Mouse (Mus musculus): ENCODE results near the gene Lrrc74a. TPM values are rescaled to one million over a fixed set of nuclear protein-coding genes. Genes with fewer than 3 reads are reported as not detected.

The Lrrc74a gene
- polyA plus RNA-seq, 1 experiment from 2014 or later, result not detected

DNA sequence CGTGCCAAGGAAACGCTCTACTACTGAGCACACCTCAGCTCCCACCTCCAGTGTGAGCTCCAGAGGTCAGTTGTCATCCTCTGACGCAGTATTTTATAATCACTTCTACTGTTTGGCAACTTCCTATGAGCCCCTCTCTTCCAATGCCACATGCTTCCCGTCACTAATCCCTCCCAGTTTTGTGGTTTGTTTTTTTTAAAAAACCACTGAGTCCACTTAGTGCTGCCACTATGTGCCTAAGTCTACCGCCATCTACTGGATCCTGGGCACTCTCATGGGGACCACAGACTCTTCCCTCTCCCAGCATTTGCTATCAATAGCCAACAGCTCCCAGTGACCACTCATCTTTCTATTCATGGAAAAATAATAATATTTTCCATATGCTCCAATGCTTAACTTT is 20.1 kb upstream of the Lrrc74a start:
- Histone ChIP-seq H3K27ac (ENCODE audit: low read length) (no peak overlapping the region), H3K4me2 (ENCODE audit: low read depth, low read length) (no peak overlapping the region), H3K27me3 (ENCODE audit: control insufficient read depth, insufficient read depth, low read length) (no peaks in the 10 kb centered on the region), H3K4me3 (replicated peaks; ENCODE audit: low read length) (no peak overlapping the region), H3K9me3 (replicated peaks; ENCODE audit: control insufficient read depth, low read length) (no peaks in the 10 kb centered on the region), H3K4me1 (ENCODE audit: control insufficient read depth, insufficient read depth, low read length) (no peaks in the 10 kb centered on the region), H3K9ac (ENCODE audit: low read length) (no peak overlapping the region), H3K36me3 (ENCODE audit: control insufficient read depth, insufficient read depth, low read length) (no peaks in the 10 kb centered on the region)
- no peak for ATAC-seq (ENCODE audit: insufficient read depth, low FRiP score)
- 62% methylated on average over 5 of the region's 5 CpGs for WGBS

DNA sequence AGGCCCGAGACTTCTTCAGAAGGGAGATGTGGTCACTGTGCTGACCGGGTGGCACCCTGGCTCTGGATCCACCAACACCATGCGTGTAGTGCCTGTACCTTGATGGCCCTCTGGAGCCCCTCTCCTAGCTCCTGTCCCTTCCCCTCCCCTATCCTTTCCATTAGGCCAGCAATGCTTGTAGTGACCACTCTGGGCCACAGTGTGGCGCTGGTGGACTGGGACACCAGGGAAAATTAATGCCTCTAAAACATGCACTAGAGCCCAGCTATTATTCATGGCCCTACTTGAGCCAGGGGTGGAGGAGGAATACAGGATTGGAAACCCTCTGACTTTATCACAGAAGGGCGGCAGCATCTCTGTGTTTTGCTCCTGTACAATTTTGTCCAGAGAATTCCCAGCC is 18.8 kb upstream of the Lrrc74a start:
- H3K27me3 ChIP-seq (ENCODE audit: control insufficient read depth, insufficient read depth, low read length), result no peaks in the 10 kb centered on the region
- H3K4me2 ChIP-seq (ENCODE audit: low read depth, low read length), result no peak overlapping the region
- no peak overlapping the region for H3K4me3 ChIP-seq (replicated peaks; ENCODE audit: low read length)
- no peaks in the 10 kb centered on the region for H3K4me1 ChIP-seq (ENCODE audit: control insufficient read depth, insufficient read depth, low read length)
- no peaks in the 10 kb centered on the region for H3K9me3 ChIP-seq (replicated peaks; ENCODE audit: control insufficient read depth, low read length)
- ATAC-seq (ENCODE audit: insufficient read depth, low FRiP score), result no peak
- 49% methylated on average over 5 of the region's 5 CpGs for WGBS
- H3K9ac ChIP-seq (ENCODE audit: low read length), result no peak overlapping the region
- H3K27ac ChIP-seq (ENCODE audit: low read length), result no peak overlapping the region
- H3K36me3 ChIP-seq (ENCODE audit: control insufficient read depth, insufficient read depth, low read length), result no peaks in the 10 kb centered on the region

DNA sequence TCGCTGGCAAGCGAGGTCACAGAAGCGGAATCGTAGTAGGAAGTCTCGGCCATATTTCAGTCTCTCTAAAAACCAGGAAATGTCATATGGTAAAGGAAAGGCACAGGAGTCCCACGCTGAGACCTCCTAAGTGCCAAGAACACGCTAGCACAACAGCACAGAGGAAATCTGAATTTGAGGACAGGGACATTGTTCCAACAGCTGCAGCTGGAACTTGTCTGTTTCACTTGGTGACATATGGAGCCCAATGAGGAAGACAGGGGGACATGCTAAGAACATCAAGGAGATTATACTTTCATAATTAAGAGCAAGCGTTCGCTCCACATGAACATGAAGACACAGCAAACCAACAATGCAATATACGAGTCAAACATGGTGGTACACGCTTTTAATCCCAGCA is 17.2 kb upstream of the Lrrc74a start:
- Histone ChIP-seq H3K9ac (ENCODE audit: low read length) (no peak overlapping the region), H3K4me1 (ENCODE audit: control insufficient read depth, insufficient read depth, low read length) (no peaks in the 10 kb centered on the region), H3K4me3 (replicated peaks; ENCODE audit: low read length) (no peak overlapping the region), H3K27ac (ENCODE audit: low read length) (no peak overlapping the region), H3K9me3 (replicated peaks; ENCODE audit: control insufficient read depth, low read length) (no peaks in the 10 kb centered on the region), H3K4me2 (ENCODE audit: low read depth, low read length) (no peak overlapping the region), H3K36me3 (ENCODE audit: control insufficient read depth, insufficient read depth, low read length) (no peaks in the 10 kb centered on the region), H3K27me3 (ENCODE audit: control insufficient read depth, insufficient read depth, low read length) (no peaks in the 10 kb centered on the region)
- no peak for ATAC-seq (ENCODE audit: insufficient read depth, low FRiP score)
- 85% methylated on average over 11 of the region's 11 CpGs for WGBS

DNA sequence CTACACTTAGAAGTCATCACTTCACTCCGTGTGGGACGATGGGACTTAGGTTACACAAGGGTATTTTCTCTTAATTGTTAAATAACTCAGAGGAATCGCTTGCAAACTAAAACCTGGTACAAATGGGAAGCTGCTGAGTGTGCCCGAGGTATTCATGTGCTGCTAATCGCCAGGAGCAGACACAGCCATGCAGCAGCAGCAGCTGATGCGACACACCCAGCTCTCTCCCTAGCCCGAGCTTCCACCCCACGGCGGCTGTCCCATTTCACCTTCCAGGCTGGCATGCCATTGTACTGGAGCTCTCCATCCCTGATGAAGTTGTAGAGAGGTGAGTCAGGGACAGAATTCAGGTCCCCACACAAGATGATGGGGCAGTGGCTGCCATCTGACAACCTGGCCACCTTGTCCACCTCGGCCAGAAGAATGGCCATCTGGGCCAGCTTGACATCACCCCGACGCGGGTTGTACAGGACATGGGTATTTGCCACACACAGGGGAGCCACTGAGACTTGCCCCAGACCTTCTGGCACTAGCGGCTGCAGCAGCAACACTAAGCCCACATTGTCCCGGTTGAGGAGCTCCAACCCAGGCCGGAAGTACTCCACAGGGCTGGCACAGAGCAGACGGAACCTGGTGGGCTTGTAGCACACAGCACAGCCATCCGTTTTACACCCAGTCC is 14.1 kb upstream of the Lrrc74a start:
- H3K27me3 ChIP-seq (ENCODE audit: control insufficient read depth, insufficient read depth, low read length), result no peaks in the 10 kb centered on the region
- 82% methylated on average over 18 of the region's 18 CpGs for WGBS
- no peak overlapping the region for H3K9ac ChIP-seq (ENCODE audit: low read length)
- peaks cover under 1% of the 10 kb centered on the region; the same call in 1 of the 2 replicates for H3K4me1 ChIP-seq (ENCODE audit: control insufficient read depth, insufficient read depth, low read length)
- no peak for ATAC-seq (ENCODE audit: insufficient read depth, low FRiP score)
- H3K36me3 ChIP-seq (ENCODE audit: control insufficient read depth, insufficient read depth, low read length), result no peaks in the 10 kb centered on the region
- H3K27ac ChIP-seq (ENCODE audit: low read length), result no peak overlapping the region
- H3K9me3 ChIP-seq (replicated peaks; ENCODE audit: control insufficient read depth, low read length), result no peaks in the 10 kb centered on the region
- H3K4me2 ChIP-seq (ENCODE audit: low read depth, low read length), result no peak overlapping the region
- H3K4me3 ChIP-seq (replicated peaks; ENCODE audit: low read length), result no peak overlapping the region

DNA sequence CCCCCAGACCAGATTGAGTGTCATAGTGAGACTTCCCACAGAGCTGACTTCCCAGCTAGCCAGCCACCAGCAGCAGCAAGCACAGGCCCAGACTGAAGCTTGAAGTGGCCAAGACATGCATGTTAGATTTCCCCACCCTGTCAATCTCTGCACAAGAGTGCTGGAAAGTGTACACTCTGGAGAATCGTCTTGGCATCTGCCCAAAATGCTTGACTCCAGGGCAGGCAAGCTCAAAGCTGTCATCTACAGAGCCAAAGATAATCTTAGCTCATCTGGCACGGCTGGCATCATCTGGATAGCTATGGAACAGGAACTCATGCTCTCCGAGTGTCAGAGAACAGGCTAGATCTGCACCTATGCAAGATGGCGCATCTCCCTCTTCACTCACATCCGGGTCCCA is 12.7 kb upstream of the Lrrc74a start:
- no peaks in the 10 kb centered on the region for H3K27me3 ChIP-seq (ENCODE audit: control insufficient read depth, insufficient read depth, low read length)
- H3K4me1 ChIP-seq (ENCODE audit: control insufficient read depth, insufficient read depth, low read length), result peaks cover 4% of the 10 kb centered on the region; the same call in 1 of the 2 replicates
- H3K36me3 ChIP-seq (ENCODE audit: control insufficient read depth, insufficient read depth, low read length), result no peaks in the 10 kb centered on the region
- H3K4me2 ChIP-seq (ENCODE audit: low read depth, low read length), result no peak overlapping the region
- ATAC-seq (ENCODE audit: insufficient read depth, low FRiP score), result no peak
- no peak overlapping the region for H3K9ac ChIP-seq (ENCODE audit: low read length)
- H3K9me3 ChIP-seq (replicated peaks; ENCODE audit: control insufficient read depth, low read length), result no peaks in the 10 kb centered on the region
- H3K4me3 ChIP-seq (replicated peaks; ENCODE audit: low read length), result no peak overlapping the region
- 81% methylated on average over 5 of the region's 5 CpGs for WGBS
- no peak overlapping the region for H3K27ac ChIP-seq (ENCODE audit: low read length)

DNA sequence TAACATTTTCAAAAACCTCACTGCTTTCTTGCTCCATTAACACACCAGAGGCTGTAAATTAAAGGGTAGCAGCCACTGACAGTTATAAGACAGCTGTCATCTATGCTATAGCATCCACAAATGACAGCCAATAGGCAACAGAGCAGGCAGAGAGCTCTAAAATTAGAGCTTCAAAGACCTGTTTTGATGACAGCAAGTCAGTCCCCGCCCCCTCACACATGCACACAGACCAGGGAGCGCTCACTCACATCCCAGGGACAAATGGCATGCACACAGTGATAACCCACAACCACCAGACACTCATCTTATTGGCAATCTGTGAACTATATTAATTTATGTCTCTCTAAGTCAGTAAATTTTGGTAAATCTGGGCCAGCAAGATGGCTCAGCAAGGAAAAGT is 9.9 kb upstream of the Lrrc74a start:
- H3K27ac ChIP-seq (ENCODE audit: low read length), result no peak overlapping the region
- ATAC-seq (ENCODE audit: insufficient read depth, low FRiP score), result no peak
- no peak overlapping the region for H3K4me3 ChIP-seq (replicated peaks; ENCODE audit: low read length)
- 79% methylated on average over 2 of the region's 2 CpGs for WGBS
- no peak overlapping the region for H3K4me2 ChIP-seq (ENCODE audit: low read depth, low read length)
- no peaks in the 10 kb centered on the region for H3K27me3 ChIP-seq (ENCODE audit: control insufficient read depth, insufficient read depth, low read length)
- H3K9me3 ChIP-seq (replicated peaks; ENCODE audit: control insufficient read depth, low read length), result no peaks in the 10 kb centered on the region
- peaks cover 4% of the 10 kb centered on the region; the same call in 1 of the 2 replicates for H3K4me1 ChIP-seq (ENCODE audit: control insufficient read depth, insufficient read depth, low read length)
- no peaks in the 10 kb centered on the region for H3K36me3 ChIP-seq (ENCODE audit: control insufficient read depth, insufficient read depth, low read length)
- H3K9ac ChIP-seq (ENCODE audit: low read length), result no peak overlapping the region

DNA sequence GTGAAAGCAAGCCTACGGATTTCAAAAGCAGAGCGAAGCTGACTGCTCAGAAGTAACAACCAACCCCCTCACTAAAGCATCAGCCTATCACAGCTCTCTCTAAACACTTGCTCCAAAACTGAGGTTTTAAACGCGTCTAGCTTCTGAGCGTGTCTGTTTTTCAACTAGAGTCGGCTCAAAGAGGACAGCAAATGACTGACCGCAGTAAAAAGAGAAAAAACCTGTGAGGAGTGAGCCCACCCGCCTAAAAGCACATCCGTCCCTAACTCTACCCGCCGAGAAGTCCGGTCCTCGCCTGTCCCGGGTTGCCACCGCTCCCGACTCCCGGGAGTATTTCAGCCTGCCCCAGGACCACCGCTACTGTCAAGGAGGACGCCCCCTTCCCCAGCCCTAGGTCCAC is 8.5 kb upstream of the Lrrc74a start:
- H3K4me3 ChIP-seq (replicated peaks; ENCODE audit: low read length), result peak overlapping the region; percentile 60
- peaks cover 4% of the 10 kb centered on the region; the same call in 1 of the 2 replicates for H3K4me1 ChIP-seq (ENCODE audit: control insufficient read depth, insufficient read depth, low read length)
- ATAC-seq (ENCODE audit: insufficient read depth, low FRiP score), result peak; percentile 7; the same call in 1 of the 2 replicates
- 0 out of 2 replicates have a peak overlapping the region, but pooled peaks have one; percentile 19 for H3K27ac ChIP-seq (ENCODE audit: low read length)
- peak overlapping the region; percentile 87 for H3K4me2 ChIP-seq (ENCODE audit: low read depth, low read length)
- under 1% methylated on average over 19 of the region's 19 CpGs for WGBS
- no peaks in the 10 kb centered on the region for H3K36me3 ChIP-seq (ENCODE audit: control insufficient read depth, insufficient read depth, low read length)
- no peaks in the 10 kb centered on the region for H3K27me3 ChIP-seq (ENCODE audit: control insufficient read depth, insufficient read depth, low read length)
- peak overlapping the region; percentile 73 for H3K9ac ChIP-seq (ENCODE audit: low read length)
- H3K9me3 ChIP-seq (replicated peaks; ENCODE audit: control insufficient read depth, low read length), result no peaks in the 10 kb centered on the region

DNA sequence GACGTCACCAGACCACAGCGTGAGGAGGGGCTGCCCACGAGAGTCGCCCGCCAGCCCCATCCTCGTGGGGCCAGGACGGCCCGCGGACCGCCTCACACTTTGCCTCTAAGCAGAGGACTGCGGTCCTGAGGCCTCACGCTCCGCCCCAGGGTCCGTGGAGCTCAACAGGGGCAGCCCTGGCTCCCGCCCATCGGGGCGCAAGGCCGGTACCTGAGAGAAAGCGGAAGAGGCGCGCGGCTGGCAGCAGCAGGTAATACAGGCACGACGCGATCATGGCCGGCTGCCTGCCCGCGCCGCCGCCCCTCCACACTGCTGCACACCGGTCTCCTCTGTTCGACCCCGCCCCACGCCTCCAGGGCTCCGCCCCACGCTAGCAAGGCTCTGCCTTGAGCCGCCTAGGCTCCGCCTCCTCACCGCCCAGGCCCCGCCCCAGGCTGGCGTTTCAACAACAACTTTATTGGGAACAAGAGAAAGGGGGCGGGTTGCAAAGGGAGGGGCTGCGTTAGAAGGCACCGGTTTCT is 8.0 kb upstream of the Lrrc74a start, which contains the start of gene Angel1:
Gene Angel1, minus strand, starts transcription at position 341 of the 521 bp plus-strand sequence.
- H3K4me1 ChIP-seq (ENCODE audit: control insufficient read depth, insufficient read depth, low read length), result peaks cover 4% of the 10 kb centered on the region; the same call in 1 of the 2 replicates
- peak within 1 kb of the TSS; percentile 60 for H3K4me3 ChIP-seq (replicated peaks; ENCODE audit: low read length)
- H3K4me2 ChIP-seq (ENCODE audit: low read depth, low read length), result peak within 1 kb of the TSS; percentile 87
- no peaks in the 10 kb centered on the region for H3K27me3 ChIP-seq (ENCODE audit: control insufficient read depth, insufficient read depth, low read length)
- H3K36me3 ChIP-seq (ENCODE audit: control insufficient read depth, insufficient read depth, low read length), result no peaks in the 10 kb centered on the region
- H3K9ac ChIP-seq (ENCODE audit: low read length), result peak within 1 kb of the TSS; percentile 73
- peak; percentile 99 for ATAC-seq (ENCODE audit: insufficient read depth, low FRiP score)
- 0 out of 2 replicates have a peak within 1 kb of the TSS, but pooled peaks have one; percentile 19 for H3K27ac ChIP-seq (ENCODE audit: low read length)
- 1% methylated on average over 43 of the region's 44 CpGs for WGBS
- no peaks in the 10 kb centered on the region for H3K9me3 ChIP-seq (replicated peaks; ENCODE audit: control insufficient read depth, low read length)

DNA sequence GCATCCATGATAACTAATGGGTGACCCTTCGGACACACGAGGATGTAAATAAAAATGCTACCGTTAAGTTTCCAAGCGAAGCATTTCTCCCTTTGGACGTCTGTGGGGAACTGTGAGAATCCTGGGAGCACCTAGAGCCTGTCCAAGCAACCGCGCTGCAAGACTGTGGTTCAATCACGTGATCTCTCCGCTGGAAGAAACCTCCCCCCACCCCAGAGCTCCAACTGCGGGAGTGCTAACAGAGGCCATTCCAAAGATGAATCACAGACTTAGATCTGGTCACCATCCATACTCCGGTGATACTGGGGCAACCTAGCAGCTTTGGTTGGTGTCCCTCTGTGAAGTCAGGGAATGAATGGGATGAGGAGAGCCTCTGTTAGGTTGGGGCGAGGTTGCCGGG is 26.9 kb downstream of the Lrrc74a start:
- Histone ChIP-seq H3K4me3 (replicated peaks; ENCODE audit: low read length) (no peak overlapping the region), H3K27ac (ENCODE audit: low read length) (no peak overlapping the region), H3K27me3 (ENCODE audit: control insufficient read depth, insufficient read depth, low read length) (no peaks in the 10 kb centered on the region), H3K36me3 (ENCODE audit: control insufficient read depth, insufficient read depth, low read length) (no peaks in the 10 kb centered on the region), H3K9ac (ENCODE audit: low read length) (no peak overlapping the region), H3K4me1 (ENCODE audit: control insufficient read depth, insufficient read depth, low read length) (no peaks in the 10 kb centered on the region), H3K4me2 (ENCODE audit: low read depth, low read length) (no peak overlapping the region), H3K9me3 (replicated peaks; ENCODE audit: control insufficient read depth, low read length) (no peaks in the 10 kb centered on the region)
- 69% methylated on average over 13 of the region's 13 CpGs for WGBS
- no peak for ATAC-seq (ENCODE audit: insufficient read depth, low FRiP score)

All from stomach, embryonic 16.5 days (tissue).